Mouse (Mus musculus): ENCODE measurements around the gene Ppp2r5c. TPM values are rescaled to one million over a fixed set of nuclear protein-coding genes. Genes with fewer than 3 reads are reported as not detected.

Ppp2r5c gene
- polyA plus RNA-seq, 1 experiment from 2014 or later: 59.4 TPM

- 64% methylated on average over 7 of the region's 7 CpGs for WGBS (ENCODE audit: insufficient replicate concordance)
- no peaks in the 10 kb centered on the region for H3K27me3 ChIP-seq (ENCODE audit: control insufficient read depth, insufficient read depth, low read depth, low read length)
- no peaks in the 10 kb centered on the region for H3K9me3 ChIP-seq (replicated peaks; ENCODE audit: control insufficient read depth, low read length)
- H3K4me2 ChIP-seq (ENCODE audit: low read depth, low read length): no peak overlapping the region
- no peak overlapping the region for H3K27ac ChIP-seq (ENCODE audit: low read length)
- no peak overlapping the region for H3K4me3 ChIP-seq (ENCODE audit: low read depth, low read length)
- ATAC-seq (ENCODE audit: low read depth): no peak
- H3K9ac ChIP-seq (ENCODE audit: low read depth, low read length): no peak overlapping the region
- H3K4me1 ChIP-seq (ENCODE audit: control insufficient read depth, low read depth, low read length): peaks cover 3% of the 10 kb centered on the region; the same call in 1 of the 2 replicates
- no peaks in the 10 kb centered on the region for H3K36me3 ChIP-seq (ENCODE audit: control insufficient read depth, insufficient read depth)
Observed at GRCm38 (mm10) chr12:110456024-110456423, 9.1 kb downstream of the Ppp2r5c start.

DNA sequence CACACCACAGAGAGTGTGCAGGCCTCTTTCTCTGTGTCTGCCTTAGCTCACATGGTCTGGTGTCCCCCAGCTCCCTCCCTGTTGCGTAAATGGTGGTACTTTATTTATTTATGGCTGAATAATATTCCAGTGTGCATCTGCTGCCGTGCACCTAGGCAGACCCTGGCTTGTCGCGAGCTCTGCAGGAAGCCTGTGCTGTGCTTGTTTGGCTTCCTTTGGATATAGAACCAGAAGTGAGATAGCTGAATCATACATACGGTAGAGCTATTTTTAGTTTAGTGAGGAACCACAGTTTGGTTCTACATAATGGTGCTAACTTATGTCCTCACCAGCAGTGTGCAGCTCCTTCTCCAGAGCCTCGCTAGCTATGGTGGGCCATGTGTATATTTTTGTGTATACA lies 11.7 kb downstream of the Ppp2r5c start:
- Histone ChIP-seq H3K4me1 (ENCODE audit: control insufficient read depth, low read depth, low read length) (peaks cover 3% of the 10 kb centered on the region; the same call in 1 of the 2 replicates), H3K27ac (ENCODE audit: low read length) (no peak overlapping the region), H3K9ac (ENCODE audit: low read depth, low read length) (no peak overlapping the region), H3K4me2 (ENCODE audit: low read depth, low read length) (no peak overlapping the region), H3K36me3 (ENCODE audit: control insufficient read depth, insufficient read depth) (no peaks in the 10 kb centered on the region), H3K4me3 (ENCODE audit: low read depth, low read length) (no peak overlapping the region), H3K9me3 (replicated peaks; ENCODE audit: control insufficient read depth, low read length) (no peaks in the 10 kb centered on the region), H3K27me3 (ENCODE audit: control insufficient read depth, insufficient read depth, low read depth, low read length) (no peaks in the 10 kb centered on the region)
- no peak for ATAC-seq (ENCODE audit: low read depth)
- 25% methylated on average over 6 of the region's 6 CpGs for WGBS (ENCODE audit: insufficient replicate concordance)

- Histone ChIP-seq H3K9ac (ENCODE audit: low read depth, low read length) (no peak overlapping the region), H3K27ac (ENCODE audit: low read length) (no peak overlapping the region)
Observed at GRCm38 (mm10) chr12:110460418-110461300, 13.7 kb downstream of the Ppp2r5c start.

GRCm38 (mm10) chr12:110463711-110464110 lies 16.8 kb downstream of the Ppp2r5c start:
- H3K9me3 ChIP-seq (replicated peaks; ENCODE audit: control insufficient read depth, low read length): no peaks in the 10 kb centered on the region
- 47% methylated on average over 8 of the region's 8 CpGs for WGBS (ENCODE audit: insufficient replicate concordance)
- H3K4me3 ChIP-seq (ENCODE audit: low read depth, low read length): no peak overlapping the region
- H3K4me2 ChIP-seq (ENCODE audit: low read depth, low read length): no peak overlapping the region
- no peak for ATAC-seq (ENCODE audit: low read depth)
- no peaks in the 10 kb centered on the region for H3K36me3 ChIP-seq (ENCODE audit: control insufficient read depth, insufficient read depth)
- no peaks in the 10 kb centered on the region for H3K27me3 ChIP-seq (ENCODE audit: control insufficient read depth, insufficient read depth, low read depth, low read length)
- H3K9ac ChIP-seq (ENCODE audit: low read depth, low read length): no peak overlapping the region
- no peaks in the 10 kb centered on the region for H3K4me1 ChIP-seq (ENCODE audit: control insufficient read depth, low read depth, low read length)
- no peak overlapping the region for H3K27ac ChIP-seq (ENCODE audit: low read length)

More at GRCm38 (mm10) chr12:110460418-110461300, 13.7 kb downstream of the Ppp2r5c start:
- no peaks in the 10 kb centered on the region for H3K4me1 ChIP-seq (ENCODE audit: control insufficient read depth, low read depth, low read length)
- no peaks in the 10 kb centered on the region for H3K9me3 ChIP-seq (replicated peaks; ENCODE audit: control insufficient read depth, low read length)
- no peaks in the 10 kb centered on the region for H3K27me3 ChIP-seq (ENCODE audit: control insufficient read depth, insufficient read depth, low read depth, low read length)
- no peaks in the 10 kb centered on the region for H3K36me3 ChIP-seq (ENCODE audit: control insufficient read depth, insufficient read depth)
- WGBS (ENCODE audit: insufficient replicate concordance): 60% methylated on average over 18 of the region's 18 CpGs
- H3K4me3 ChIP-seq (ENCODE audit: low read depth, low read length): no peak overlapping the region
- peak; percentile 50 for ATAC-seq (ENCODE audit: low read depth)
- H3K4me2 ChIP-seq (ENCODE audit: low read depth, low read length): no peak overlapping the region

DNA sequence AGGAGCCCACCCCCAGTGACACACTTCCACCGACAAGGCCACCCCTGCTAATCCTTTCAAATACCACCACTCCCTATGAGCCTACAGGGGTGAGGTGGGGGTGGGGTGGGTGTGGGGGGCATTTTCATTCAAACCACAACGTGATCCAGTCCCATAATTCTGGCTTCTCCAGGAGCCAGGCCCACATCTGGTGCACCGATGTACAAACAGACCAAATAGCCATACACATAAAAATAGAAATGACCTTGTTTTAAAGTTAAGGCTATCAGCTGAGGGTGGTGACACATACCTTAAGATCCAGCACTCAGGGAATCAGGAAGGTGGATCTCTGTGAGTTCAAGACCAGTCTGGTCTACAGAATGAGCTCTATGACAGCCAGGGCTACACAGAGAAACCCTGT lies 24.5 kb downstream of the Ppp2r5c start:
- no peak overlapping the region for H3K9ac ChIP-seq (ENCODE audit: low read depth, low read length)
- H3K4me3 ChIP-seq (ENCODE audit: low read depth, low read length): no peak overlapping the region
- H3K4me1 ChIP-seq (ENCODE audit: control insufficient read depth, low read depth, low read length): no peaks in the 10 kb centered on the region
- H3K4me2 ChIP-seq (ENCODE audit: low read depth, low read length): no peak overlapping the region
- no peaks in the 10 kb centered on the region for H3K27me3 ChIP-seq (ENCODE audit: control insufficient read depth, insufficient read depth, low read depth, low read length)
- no peak overlapping the region for H3K27ac ChIP-seq (ENCODE audit: low read length)
- H3K36me3 ChIP-seq (ENCODE audit: control insufficient read depth, insufficient read depth): no peaks in the 10 kb centered on the region
- WGBS (ENCODE audit: insufficient replicate concordance): 73% methylated on average over 3 of the region's 3 CpGs
- H3K9me3 ChIP-seq (replicated peaks; ENCODE audit: control insufficient read depth, low read length): no peaks in the 10 kb centered on the region
- no peak for ATAC-seq (ENCODE audit: low read depth)

DNA sequence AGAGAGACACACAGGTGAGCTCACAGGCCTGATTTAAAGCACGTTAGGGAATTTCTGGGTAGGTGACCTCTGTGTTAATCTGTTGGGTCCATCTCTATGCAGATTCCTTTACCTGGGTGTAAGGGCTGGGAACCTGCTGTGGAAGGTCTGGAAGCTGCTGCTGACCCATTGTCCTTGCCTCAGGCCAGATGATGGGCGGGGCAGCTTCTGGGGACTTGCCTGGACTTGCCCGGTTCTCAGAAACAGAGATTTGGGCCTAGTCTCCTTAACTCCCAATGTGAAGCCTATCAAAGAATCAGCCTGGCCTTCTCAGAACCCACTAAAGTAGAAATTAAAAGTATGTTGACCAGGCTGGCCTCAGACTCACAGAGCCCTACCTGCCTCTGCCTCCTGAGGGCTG lies 25.3 kb downstream of the Ppp2r5c start:
- 61% methylated on average over 3 of the region's 3 CpGs for WGBS (ENCODE audit: insufficient replicate concordance)

DNA sequence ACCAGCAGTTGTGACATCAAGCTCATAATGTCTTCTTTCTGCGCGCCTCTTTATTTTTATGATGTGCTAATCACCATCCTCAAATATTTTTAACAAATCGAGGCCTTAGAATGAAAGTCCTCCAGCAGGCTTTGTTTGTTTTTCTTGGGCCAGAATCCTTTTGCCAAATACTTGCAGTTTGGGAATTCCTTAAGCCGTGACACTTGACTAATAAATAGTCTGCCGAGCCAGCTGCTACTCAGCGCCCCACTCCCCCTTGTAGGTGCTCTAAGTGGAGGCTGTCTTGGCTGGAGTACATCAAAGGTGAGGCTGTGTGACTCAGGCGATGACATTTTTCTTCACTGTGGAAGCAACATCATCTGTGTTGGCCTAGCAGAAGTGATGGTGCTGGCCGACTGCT lies 27.6 kb downstream of the Ppp2r5c start:
- Histone ChIP-seq H3K4me2 (ENCODE audit: low read depth, low read length) (no peak overlapping the region), H3K4me1 (ENCODE audit: control insufficient read depth, low read depth, low read length) (no peaks in the 10 kb centered on the region), H3K27me3 (ENCODE audit: control insufficient read depth, insufficient read depth, low read depth, low read length) (no peaks in the 10 kb centered on the region), H3K9me3 (replicated peaks; ENCODE audit: control insufficient read depth, low read length) (no peaks in the 10 kb centered on the region), H3K36me3 (ENCODE audit: control insufficient read depth, insufficient read depth) (no peaks in the 10 kb centered on the region), H3K9ac (ENCODE audit: low read depth, low read length) (no peak overlapping the region), H3K27ac (ENCODE audit: low read length) (no peak overlapping the region), H3K4me3 (ENCODE audit: low read depth, low read length) (no peak overlapping the region)
- ATAC-seq (ENCODE audit: low read depth): no peak
- WGBS (ENCODE audit: insufficient replicate concordance): 70% methylated on average over 8 of the region's 8 CpGs

More for the DNA sequence above, 25.3 kb downstream of the Ppp2r5c start:
- Histone ChIP-seq H3K4me3 (ENCODE audit: low read depth, low read length) (no peak overlapping the region), H3K9ac (ENCODE audit: low read depth, low read length) (no peak overlapping the region), H3K36me3 (ENCODE audit: control insufficient read depth, insufficient read depth) (no peaks in the 10 kb centered on the region), H3K9me3 (replicated peaks; ENCODE audit: control insufficient read depth, low read length) (no peaks in the 10 kb centered on the region), H3K27ac (ENCODE audit: low read length) (no peak overlapping the region), H3K4me1 (ENCODE audit: control insufficient read depth, low read depth, low read length) (no peaks in the 10 kb centered on the region), H3K27me3 (ENCODE audit: control insufficient read depth, insufficient read depth, low read depth, low read length) (no peaks in the 10 kb centered on the region), H3K4me2 (ENCODE audit: low read depth, low read length) (no peak overlapping the region)
- ATAC-seq (ENCODE audit: low read depth): no peak

DNA sequence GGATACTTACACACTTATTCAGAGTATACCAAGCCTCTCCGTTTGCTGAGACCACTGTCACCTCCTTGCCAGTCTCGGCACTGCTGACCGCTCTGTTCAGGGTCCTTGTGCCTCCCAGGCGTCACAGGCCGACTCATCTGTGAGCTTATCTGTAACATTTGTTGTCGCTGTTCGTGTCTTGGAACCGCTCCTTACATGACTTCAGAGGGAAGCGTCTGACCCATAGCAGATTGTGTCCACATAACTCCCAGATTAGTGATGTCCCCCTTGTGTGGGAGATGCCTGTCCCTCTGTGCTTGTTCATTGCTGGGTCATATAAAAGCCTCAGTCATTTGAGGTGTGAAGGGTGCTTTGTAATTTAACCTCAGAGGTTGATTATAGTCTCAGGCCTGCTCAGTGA lies 29.6 kb downstream of the Ppp2r5c start:
- H3K4me3 ChIP-seq (ENCODE audit: low read depth, low read length): no peak overlapping the region
- no peaks in the 10 kb centered on the region for H3K27me3 ChIP-seq (ENCODE audit: control insufficient read depth, insufficient read depth, low read depth, low read length)
- no peak overlapping the region for H3K9ac ChIP-seq (ENCODE audit: low read depth, low read length)
- 57% methylated on average over 9 of the region's 9 CpGs for WGBS (ENCODE audit: insufficient replicate concordance)
- no peaks in the 10 kb centered on the region for H3K9me3 ChIP-seq (replicated peaks; ENCODE audit: control insufficient read depth, low read length)
- no peak overlapping the region for H3K4me2 ChIP-seq (ENCODE audit: low read depth, low read length)
- H3K36me3 ChIP-seq (ENCODE audit: control insufficient read depth, insufficient read depth): no peaks in the 10 kb centered on the region
- ATAC-seq (ENCODE audit: low read depth): no peak
- peaks cover 3% of the 10 kb centered on the region for H3K4me1 ChIP-seq (ENCODE audit: control insufficient read depth, low read depth, low read length)
- H3K27ac ChIP-seq (ENCODE audit: low read length): no peak overlapping the region

DNA sequence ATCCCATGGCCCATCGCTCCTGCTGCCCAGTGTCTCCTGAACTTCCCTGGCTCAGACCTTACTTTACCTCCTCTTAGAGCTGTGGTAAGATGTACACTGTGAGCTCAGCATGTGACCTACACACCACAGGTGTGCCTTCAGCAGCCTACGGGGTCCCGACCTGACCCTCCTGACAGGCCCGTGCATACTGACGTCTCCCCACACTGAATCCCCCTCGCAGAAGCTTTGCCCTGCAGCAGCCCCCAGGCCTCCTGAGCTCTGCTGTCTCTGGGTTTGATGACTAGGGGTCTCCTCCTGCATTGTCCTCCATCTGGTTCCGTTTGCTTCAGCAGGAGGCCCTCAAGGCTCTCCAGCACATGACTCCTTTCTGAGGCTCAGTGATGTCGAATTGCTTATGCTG lies 31.0 kb downstream of the Ppp2r5c start:
- Histone ChIP-seq H3K36me3 (ENCODE audit: control insufficient read depth, insufficient read depth) (no peaks in the 10 kb centered on the region), H3K4me2 (ENCODE audit: low read depth, low read length) (no peak overlapping the region), H3K9me3 (replicated peaks; ENCODE audit: control insufficient read depth, low read length) (no peaks in the 10 kb centered on the region), H3K27me3 (ENCODE audit: control insufficient read depth, insufficient read depth, low read depth, low read length) (no peaks in the 10 kb centered on the region), H3K27ac (ENCODE audit: low read length) (no peak overlapping the region), H3K9ac (ENCODE audit: low read depth, low read length) (no peak overlapping the region), H3K4me1 (ENCODE audit: control insufficient read depth, low read depth, low read length) (peaks cover 3% of the 10 kb centered on the region), H3K4me3 (ENCODE audit: low read depth, low read length) (no peak overlapping the region)
- 76% methylated on average over 8 of the region's 8 CpGs for WGBS (ENCODE audit: insufficient replicate concordance)
- no peak for ATAC-seq (ENCODE audit: low read depth)
